Mouse (Mus musculus) kidney, embryonic 14.5 days (tissue): Measurements from ENCODE around the gene Ceacam13. TPM values are rescaled to one million over a fixed set of nuclear protein-coding genes. Genes with fewer than 3 reads are reported as not detected.
"Not testable (repeated sequence)": the region's sequence is repeated elsewhere in the genome, so short reads cannot be mapped to it uniquely, and the experiment has no call there.

ENCODE experiments used
- ATAC-seq: fragments of 200-750 bp; cut with Nextera tagmentation; 2 replicates; pipeline ENCODE4 v1.8.0; 2017; ENCODE audit warnings: moderate number of reproducible peaks, mild to moderate bottlenecking, moderate TSS enrichment, moderate library complexity; ENCODE audit not compliant: low FRiP score, low TSS enrichment
- H3K27ac ChIP-seq: fragments of 300-500 bp; sonication (generic); 2 replicates; pipeline ENCODE4 v1.5.1; 2014; ENCODE audit warnings: low read depth, mild to moderate bottlenecking, low read length, moderate library complexity, mixed read lengths
- H3K27me3 ChIP-seq: fragments of 300-500 bp; sonication (generic); 2 replicates; pipeline ENCODE4 v1.6.1; 2014; ENCODE audit warnings: mild to moderate bottlenecking, low read length; ENCODE audit not compliant: control insufficient read depth, insufficient read depth
- H3K36me3 ChIP-seq: fragments of 300-500 bp; sonication (generic); 2 replicates; pipeline ENCODE4 v1.6.1; 2014; ENCODE audit warnings: low read length, mixed read lengths; ENCODE audit not compliant: control insufficient read depth, insufficient read depth
- H3K4me1 ChIP-seq: fragments of 300-500 bp; sonication (generic); 2 replicates; pipeline ENCODE4 v1.6.1; 2014; ENCODE audit warnings: low read length, mixed read lengths; ENCODE audit not compliant: control insufficient read depth, insufficient read depth
- H3K4me2 ChIP-seq: fragments of 300-500 bp; sonication (generic); replicated peaks from 2 replicates; pipeline ENCODE4 v1.6.1; 2014; ENCODE audit warnings: low read depth, mild to moderate bottlenecking, low read length
- H3K4me3 ChIP-seq: fragments of 300-500 bp; sonication (generic); 2 replicates; pipeline ENCODE4 v1.5.1; 2014; ENCODE audit warnings: mild to moderate bottlenecking, low read length
- H3K9ac ChIP-seq: fragments of 300-500 bp; sonication (generic); 2 replicates; pipeline ENCODE4 v1.6.1; 2014; ENCODE audit warnings: low read depth, mild to moderate bottlenecking, low read length, moderate library complexity
- H3K9me3 ChIP-seq: fragments of 300-500 bp; sonication (generic); 2 replicates; pipeline ENCODE4 v1.6.1; 2016; ENCODE audit warnings: low read length; ENCODE audit not compliant: control insufficient read depth
- WGBS: fragments of 180-500 bp; shearing (Covaris S2); extraction: QIAGEN DNeasy Blood & Tissue Kit; methylation state at CpG from one replicate; pipeline ENCODE4 v1.1.7; 2014; 5-methylcytosine and 5-hydroxymethylcytosine counted together
- microRNA-seq: library from miRNA; unstranded; fragments of <30 nt; microRNA quantifications from one replicate; pipeline ENCODE4, GENCODE M21; 2016
- polyA plus RNA-seq: library from polyadenylated mRNA; unstranded; fragments of >200 nt; fragmentation: Nextera tagmentation; extraction: Ambion mirVana; gene quantifications from 2 replicates; pipeline ENCODE4 v1.2.1, GENCODE M21; 2014

Ceacam13 gene
- not detected in 2 replicates for polyA plus RNA-seq

GRCm38 (mm10) chr7:18009589-18009988 lies at the start of gene Ceacam13:
Ceacam13 (plus strand) TSS chr7:18009889.
- 75% methylated on average over 4 of the region's 4 CpGs for WGBS
- Histone ChIP-seq H3K4me3 (no peak within 1 kb of the TSS), H3K27ac (no peak within 1 kb of the TSS), H3K9me3 (peaks cover 4% of the 10 kb centered on the region), H3K27me3 (no peaks in the 10 kb centered on the region), H3K4me1 (no peaks in the 10 kb centered on the region), H3K9ac (no peak within 1 kb of the TSS), H3K4me2 (no peak within 1 kb of the TSS), H3K36me3 (no peaks in the 10 kb centered on the region)
- no peak for ATAC-seq

GRCm38 (mm10) chr7:17971824-17972223 lies 37.9 kb upstream of the Ceacam13 start, which contains the start of gene Ceacam11:
Ceacam11 (plus strand) TSS chr7:17972124.
- H3K27ac ChIP-seq = no peak within 1 kb of the TSS
- H3K36me3 ChIP-seq = no peaks in the 10 kb centered on the region
- no peak within 1 kb of the TSS for H3K9ac ChIP-seq
- H3K4me1 ChIP-seq = no peaks in the 10 kb centered on the region
- H3K9me3 ChIP-seq = peaks cover 9% of the 10 kb centered on the region; the same call in 1 of the 2 replicates
- no peak within 1 kb of the TSS for H3K4me2 ChIP-seq
- H3K27me3 ChIP-seq = no peaks in the 10 kb centered on the region
- no peak within 1 kb of the TSS for H3K4me3 ChIP-seq
- 75% methylated on average over 4 of the region's 4 CpGs for WGBS
- no peak for ATAC-seq

GRCm38 (mm10) chr7:18001131-18001530 lies 8.6 kb upstream of the Ceacam13 start:
- not testable (repeated sequence) for H3K27ac ChIP-seq

GRCm38 (mm10) chr7:18065629-18066028 lies 55.9 kb downstream of the Ceacam13 start, which contains the start of gene Ceacam12:
Ceacam12 (plus strand) TSS chr7:18065929.
- 73% methylated on average over 1 of the region's 1 CpGs for WGBS
- peaks cover 11% of the 10 kb centered on the region for H3K9me3 ChIP-seq
- no peak within 1 kb of the TSS for H3K27ac ChIP-seq
- H3K4me1 ChIP-seq = no peaks in the 10 kb centered on the region
- no peak within 1 kb of the TSS for H3K4me3 ChIP-seq
- no peak within 1 kb of the TSS for H3K4me2 ChIP-seq
- ATAC-seq = no peak
- H3K36me3 ChIP-seq = no peaks in the 10 kb centered on the region
- H3K27me3 ChIP-seq = no peaks in the 10 kb centered on the region
- H3K9ac ChIP-seq = no peak within 1 kb of the TSS

More at GRCm38 (mm10) chr7:18001131-18001530, 8.6 kb upstream of the Ceacam13 start:
- not testable (repeated sequence) for H3K9ac ChIP-seq, H3K36me3 ChIP-seq, ATAC-seq, H3K4me2 ChIP-seq, H3K9me3 ChIP-seq, H3K4me3 ChIP-seq, H3K27me3 ChIP-seq, H3K4me1 ChIP-seq
- WGBS = 91% methylated on average over 1 of the region's 1 CpGs

Small RNA genes within 50 kb of the gene (microRNA-seq; reads per million reads assigned to microRNA genes)
- not detected for gene Gm22414

Other genes starting within 250 kb of the Ceacam13 start
- gene Ceacam14, start 197.3 kb upstream of the Ceacam13 start, polyA plus RNA-seq = not detected in 2 replicates
- gene Gm5155, start 138.1 kb upstream of the Ceacam13 start, polyA plus RNA-seq = not detected in 2 replicates
- gene Ceacam11, start 37.8 kb upstream of the Ceacam13 start, polyA plus RNA-seq = not detected in 2 replicates
- gene Ceacam12, start 56.0 kb downstream of the Ceacam13 start, polyA plus RNA-seq = not detected in 2 replicates
- not detected in 2 replicates for gene Igfl3, start 166.6 kb downstream of the Ceacam13 start, polyA plus RNA-seq
- not detected in 2 replicates for gene Mill1, start 235.5 kb downstream of the Ceacam13 start, polyA plus RNA-seq